Mouse (Mus musculus) kidney, adult 8-10 months (tissue): ENCODE measurements around the gene Adra2b.
A peak's percentile ranks its signal among the peaks of the same experiment; 100 is the strongest.

Experiments used
- DNase-seq, 2 experiments: peaks; one replicate each; pipeline ENCODE4 v3.0.0; 2022

Adra2b gene

DNA sequence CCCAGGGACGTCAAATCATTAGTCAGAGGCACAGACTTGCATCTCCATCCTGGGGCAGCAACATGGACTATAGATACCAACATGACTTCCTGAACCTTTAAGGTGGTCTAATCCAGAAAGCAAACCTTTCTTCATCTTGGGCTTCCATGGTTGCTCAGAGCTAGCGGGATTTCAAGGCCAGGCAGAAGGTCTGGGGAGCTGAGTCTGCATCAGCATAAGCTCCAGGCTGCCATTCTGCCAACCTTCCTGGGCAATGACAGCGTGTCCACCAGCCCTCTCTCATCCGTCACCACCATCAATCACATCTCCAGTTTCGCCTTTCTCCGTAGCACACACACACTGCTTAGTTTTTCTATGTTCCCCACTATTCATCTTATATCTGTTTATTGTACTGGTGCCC is 23.7 kb upstream of the Adra2b start:
- no peak for DNase-seq

DNA sequence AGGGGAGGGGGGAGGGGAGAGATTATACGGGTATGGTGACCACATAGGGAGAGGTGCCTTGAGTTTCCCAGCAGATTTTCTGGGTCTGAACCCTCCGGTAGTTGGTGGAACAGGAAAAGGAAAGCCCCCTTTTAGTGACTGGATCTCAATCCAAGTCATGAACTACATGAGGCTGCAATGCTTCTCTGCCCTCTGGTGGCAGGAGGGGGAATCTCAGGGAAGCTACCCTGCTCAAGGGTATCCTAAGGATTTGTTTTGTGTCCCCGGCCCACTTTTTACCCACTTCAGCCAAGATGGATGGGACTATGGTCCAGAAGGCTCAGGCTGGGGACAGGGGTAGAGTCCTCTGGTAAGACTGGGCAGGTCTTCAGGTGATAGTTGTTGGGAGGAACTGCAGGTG is 21.8 kb upstream of the Adra2b start:
- DNase-seq = peak in 1 of 2 experiments; percentile 68

DNA sequence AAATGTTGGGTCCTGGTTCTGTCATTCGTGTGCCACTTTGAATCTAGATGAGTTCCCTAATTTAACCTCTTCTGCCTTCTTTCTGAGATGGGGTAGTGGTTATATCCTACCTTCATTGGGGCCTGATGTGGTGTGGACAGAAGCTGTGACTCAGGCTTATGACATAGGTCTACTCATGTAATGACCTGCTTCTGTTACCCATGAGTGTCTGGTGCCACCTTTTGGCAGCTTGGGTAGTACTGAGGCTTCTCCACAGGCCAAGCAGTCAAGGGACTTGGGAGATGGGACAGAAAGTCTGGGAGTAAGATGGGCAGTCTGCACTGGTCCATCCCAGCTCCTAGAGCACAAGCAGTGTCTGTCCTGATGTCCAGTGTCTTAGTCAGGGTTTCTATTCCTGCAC is 16.7 kb upstream of the Adra2b start:
- DNase-seq = no peak

DNA sequence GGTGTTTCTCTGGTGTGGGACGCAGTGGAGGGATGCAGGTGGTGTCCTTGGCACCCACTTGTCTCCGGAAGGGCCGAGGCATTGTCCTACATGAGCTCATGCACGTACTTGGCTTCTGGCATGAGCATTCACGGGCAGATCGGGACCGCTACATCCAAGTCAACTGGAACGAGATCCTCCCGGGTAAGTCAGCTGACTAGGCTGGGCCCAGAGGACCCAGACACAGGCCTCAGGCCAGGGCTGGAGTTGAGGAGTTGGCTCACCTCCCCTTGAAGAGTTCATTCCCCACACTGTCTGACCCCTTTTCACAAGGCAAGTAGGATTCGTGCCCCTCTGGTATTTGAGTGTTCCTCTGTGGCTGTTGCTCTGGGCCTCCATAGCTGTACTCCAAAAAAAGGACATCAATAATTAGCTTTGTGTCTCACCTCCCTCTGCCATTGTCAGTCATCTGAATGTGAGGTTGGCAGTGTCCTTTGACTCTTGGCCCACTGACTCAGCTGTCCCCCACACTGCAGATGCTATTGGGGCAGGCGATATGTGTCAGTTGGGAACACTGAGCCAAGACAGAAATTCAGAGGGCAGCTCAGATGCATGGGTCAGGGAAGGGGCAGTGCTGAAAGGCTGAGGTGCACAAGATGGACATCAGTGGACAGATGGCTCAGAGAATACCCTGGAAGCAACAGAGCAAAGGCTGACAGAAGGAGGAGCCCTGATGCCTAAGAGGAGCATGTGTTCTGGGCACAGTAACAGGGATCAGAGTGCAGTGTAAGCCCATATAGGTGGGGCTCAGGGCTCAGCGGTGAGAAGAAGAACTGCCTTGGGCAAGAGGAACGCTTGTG is 15.6 kb upstream of the Adra2b start:
- DNase-seq = no peak

DNA sequence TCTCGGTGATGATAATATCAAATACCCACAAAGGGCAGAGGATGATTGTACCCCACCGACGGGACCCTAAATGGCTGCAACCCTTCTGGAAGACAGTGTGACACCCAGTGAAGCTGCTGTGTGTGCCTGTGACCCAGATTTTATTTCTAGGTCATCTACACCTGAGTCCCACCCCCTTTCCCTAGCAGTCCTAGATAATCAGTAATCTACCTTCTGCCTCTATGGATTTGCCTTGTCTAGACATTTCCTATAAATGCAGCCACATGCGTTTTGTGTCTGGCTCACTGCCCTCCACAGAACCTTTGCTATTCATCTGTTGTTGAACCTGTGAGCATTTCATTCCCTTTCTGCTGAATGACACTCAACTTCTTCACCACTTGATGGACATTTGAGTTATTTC is 9.1 kb upstream of the Adra2b start:
- DNase-seq = no peak

DNA sequence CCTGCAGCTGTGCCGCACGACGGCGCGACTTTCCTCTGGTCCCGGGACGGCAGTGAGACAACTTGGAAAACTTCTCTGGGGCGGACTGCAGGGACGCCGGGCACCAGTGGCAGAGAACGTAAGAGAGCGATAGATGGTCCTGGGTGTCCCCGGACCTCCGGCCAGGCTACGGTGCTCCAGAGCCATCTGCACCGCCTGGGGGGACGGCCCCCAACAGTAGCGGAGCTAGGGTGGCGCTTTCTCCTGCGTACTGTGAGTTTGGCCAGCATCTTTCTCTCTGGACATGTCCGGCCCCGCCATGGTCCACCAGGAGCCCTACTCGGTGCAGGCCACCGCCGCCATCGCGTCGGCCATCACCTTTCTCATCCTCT is 259 bp downstream of the Adra2b start:
- DNase-seq = no peak

DNA sequence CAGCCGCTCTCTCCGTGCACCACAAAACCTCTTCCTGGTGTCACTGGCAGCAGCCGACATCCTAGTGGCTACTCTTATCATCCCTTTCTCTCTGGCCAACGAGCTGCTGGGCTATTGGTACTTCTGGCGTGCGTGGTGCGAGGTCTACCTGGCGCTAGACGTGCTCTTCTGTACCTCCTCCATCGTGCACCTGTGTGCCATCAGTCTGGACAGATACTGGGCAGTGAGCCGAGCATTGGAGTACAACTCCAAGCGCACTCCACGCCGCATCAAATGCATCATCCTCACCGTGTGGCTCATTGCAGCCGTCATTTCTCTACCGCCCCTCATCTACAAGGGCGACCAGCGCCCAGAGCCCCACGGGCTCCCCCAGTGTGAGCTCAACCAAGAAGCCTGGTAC is 688 bp downstream of the Adra2b start:
- DNase-seq = peak in 1 of 2 experiments; percentile 49

DNA sequence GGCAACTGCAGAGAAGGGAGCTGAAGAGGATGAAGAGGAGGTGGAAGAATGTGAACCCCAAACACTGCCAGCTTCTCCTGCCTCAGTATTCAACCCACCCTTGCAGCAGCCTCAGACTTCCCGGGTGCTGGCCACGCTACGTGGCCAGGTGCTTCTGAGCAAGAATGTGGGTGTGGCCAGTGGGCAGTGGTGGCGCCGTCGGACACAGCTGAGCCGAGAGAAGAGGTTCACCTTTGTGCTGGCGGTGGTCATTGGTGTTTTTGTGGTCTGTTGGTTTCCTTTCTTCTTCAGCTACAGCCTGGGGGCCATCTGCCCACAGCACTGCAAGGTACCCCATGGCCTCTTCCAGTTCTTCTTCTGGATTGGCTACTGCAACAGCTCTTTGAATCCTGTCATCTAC is 1.4 kb downstream of the Adra2b start:
- DNase-seq = peak in 1 of 2 experiments; percentile 69

DNA sequence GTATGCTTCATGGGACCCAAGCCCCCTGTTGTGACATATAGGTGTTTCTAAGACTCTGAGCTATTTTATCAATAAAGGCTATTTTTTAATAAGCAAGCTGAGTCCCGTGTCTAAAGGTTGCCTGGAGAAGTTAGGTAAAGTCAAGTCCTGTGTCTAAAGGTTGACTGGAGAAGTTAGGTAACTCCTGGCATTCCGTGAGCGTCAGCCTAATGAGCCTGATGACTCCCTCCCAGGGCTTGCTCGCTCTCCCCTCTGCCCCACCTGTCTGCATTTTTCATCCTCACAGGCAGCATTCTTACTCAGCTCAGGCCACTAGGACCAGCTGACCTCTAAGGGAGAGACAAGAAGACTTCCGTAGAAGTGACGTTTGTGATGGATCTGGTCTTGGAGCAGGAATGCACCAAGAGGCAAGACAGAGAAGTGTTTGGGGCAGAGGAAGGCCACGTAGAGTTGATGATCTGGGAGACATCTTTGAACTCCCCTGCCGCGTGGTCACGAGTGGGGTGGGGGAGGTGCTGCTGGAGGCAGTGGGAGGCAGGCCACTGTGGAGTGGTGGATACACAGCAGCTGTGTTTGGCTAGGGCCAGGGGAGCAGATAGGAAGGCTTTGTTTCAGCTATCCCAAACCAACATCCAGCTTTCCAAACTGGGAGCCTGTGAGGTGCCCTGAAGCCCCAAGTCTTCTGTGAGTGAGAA is 4.3 kb downstream of the Adra2b start:
- peak; percentile 75 to 85 for DNase-seq

DNA sequence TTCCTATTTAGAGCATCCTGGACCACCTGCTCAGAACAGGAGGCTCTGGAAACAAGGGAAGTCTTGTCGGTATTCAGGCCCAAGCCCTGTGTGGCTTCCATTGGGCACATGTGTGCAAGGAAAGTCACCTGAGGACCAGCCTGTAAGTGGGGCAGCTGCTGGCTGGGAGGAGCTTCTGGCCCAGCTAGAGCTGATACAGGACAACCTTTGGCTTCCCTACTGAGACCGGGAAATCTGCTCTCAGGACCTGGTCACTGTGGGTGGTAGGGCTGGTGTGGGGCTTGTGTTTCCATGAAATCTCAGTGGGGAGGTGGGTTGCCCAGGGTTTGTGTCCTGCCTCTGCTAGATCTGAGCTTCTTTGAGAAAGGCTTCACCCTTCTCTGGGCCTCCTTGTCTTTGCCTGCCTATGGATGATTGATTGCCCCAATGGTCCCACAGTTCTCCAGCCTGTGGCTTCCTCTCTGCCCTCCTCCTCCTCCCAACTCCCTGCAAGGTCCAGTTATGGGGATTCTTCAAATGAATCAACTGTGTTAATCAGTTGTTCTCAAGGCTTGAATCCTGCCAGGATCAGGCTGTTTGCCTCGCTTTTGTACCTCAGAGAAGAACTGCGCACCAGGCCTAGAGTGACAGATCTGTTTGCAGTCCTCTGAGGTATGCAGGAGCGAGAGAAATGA is 6.8 kb downstream of the Adra2b start:
- peak; percentile 70 to 73 for DNase-seq

DNA sequence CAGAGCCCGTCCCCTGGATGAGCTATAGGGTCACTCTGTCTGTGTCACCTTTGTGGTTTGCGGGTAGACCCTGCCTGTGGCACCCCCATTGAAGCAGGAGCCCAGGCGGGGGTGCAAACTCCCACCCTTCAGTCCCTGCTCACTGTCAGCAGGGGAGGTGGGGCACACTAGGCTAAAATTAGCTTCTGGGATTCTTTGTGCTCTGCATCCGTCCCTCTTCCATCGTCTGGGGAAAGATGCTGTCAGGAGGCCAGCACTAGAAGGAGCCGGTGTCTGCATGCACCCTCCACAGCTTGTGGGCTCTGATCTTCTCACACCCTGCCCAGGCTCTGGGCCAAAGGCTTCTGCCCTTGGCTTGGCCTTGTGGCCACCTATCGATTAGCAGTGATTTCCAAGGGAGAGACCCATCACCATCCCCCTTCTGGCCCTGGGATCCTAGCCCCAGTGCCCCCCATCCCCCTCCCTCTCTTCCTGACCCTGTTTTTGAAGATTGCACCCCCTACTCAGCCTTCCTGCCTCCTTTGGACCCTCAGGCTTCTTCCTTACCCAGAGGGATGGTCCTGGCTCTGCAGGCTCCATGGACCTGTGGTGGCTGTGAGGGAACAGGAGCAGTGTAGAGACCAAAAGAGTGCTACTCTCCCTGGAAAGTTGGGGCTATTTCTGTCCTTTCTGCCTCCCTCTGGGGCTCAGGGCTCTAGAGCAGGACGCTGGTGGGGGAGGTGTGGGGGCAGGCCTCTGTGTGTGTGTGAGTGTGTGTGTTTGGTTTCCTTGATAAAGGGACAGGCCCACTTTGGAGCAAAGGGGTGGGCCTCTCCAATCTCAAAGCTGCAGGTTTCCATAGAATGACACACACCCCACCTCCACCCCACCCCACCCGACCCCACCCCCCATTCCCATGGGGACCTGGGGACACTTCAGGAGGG is 7.8 kb downstream of the Adra2b start:
- no peak for DNase-seq

DNA sequence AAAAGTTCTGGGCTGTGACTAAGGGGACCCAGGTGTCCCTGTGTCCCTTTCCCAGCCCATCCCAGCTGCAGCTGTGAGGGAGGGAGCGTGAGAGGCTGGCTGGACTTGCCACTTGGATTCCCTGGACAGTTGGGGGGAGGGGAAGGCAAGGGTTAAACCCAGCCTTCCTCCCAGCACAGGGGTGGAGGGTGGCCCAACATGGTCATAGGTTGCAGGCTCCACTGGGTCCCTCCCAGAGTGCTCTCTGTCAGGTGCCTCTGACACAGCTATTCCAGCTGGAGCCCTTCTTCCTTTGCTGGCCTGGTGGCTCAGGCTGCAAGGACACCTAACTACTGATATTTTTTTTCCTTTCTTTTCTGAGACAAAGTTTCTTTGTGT is 8.5 kb downstream of the Adra2b start:
- DNase-seq = peak; percentile 85 to 90

DNA sequence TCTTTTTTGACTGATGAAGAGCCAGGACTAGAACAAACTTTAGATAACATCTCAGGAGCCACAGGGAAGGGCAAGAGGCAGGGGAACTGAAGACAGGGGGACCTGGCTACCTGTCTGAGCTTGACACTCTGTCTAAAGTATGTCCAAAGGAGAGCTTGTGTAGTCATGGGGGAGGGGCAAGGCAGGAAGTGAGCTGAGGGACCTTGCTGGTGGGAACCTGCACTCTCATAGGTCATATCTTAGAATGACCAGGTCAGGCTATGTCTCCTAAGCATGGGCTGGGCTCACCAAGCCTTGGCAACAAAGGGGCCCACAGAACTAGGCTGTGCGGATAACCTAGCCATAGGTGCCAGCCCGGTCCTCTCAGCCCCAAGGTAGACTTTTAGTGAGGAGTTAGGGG is 9.1 kb downstream of the Adra2b start:
- no peak for DNase-seq

DNA sequence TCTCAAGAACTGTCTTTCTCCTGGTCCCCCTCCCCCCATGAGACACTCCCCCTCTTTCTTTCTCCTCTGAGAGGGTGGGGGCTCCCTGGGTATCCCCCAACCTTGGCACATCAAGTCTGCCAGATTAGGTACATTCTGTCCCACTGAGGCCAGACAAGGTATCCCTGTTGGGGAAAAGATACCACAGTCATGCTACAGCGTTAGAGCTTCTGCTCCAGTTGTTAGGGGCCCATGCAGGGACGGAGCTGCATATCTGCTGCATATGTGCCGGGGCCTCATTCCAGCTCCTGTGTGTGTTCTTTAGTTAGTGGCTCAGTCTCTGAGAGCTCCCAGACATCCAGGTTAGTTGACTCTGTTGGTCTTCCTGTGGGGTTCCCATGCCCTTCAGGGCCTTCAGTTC is 11.1 kb downstream of the Adra2b start:
- no peak for DNase-seq

DNA sequence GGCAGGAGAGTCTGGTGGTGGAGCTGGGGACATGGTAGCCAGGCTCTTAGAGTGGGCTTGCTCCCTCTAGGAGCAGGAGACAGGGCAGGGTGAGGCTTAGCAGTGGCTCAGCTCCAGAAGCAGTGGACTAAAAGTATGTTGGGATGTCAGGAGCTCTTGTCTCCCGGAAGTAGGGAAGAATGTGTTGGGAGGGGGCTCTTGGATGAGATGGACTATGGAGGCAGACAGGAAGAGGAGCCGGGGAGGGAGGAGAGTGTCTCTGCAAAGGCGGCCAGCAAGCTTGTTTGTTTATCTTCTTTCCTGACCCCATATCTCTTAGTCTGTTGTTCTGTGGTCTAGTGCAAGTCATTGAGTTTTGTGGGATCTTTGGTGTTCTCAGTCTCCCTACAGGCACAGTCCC is 12.1 kb downstream of the Adra2b start:
- DNase-seq = no peak

DNA sequence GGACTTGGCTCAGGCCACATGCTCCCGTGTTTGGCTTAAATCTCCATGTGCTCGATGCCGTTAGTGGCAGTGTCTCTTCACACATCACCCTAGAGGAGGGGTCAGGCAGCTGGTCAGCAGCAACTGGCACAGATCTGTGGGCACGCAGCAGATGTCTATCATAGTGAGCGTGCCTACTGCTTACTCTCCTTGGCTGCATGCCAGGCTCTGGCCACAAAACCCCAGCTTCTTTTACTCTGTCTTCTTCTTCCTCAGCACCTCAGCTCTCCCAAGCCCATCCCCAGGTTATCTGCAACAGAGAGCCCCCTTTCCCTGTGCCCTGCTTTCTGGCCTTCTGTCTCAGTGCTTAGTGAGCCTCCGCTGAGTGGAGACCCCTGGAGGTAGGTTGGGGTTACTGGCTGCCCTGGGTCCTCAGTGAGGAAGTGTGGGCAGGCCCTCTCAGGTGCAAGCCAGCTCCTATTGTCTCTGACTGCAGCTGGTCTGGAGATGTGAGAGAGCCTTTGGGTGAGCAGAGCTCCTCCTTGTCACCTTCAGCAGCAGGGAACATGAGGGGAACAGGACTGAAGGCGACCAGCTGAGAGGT is 12.8 kb downstream of the Adra2b start:
- DNase-seq = no peak

DNA sequence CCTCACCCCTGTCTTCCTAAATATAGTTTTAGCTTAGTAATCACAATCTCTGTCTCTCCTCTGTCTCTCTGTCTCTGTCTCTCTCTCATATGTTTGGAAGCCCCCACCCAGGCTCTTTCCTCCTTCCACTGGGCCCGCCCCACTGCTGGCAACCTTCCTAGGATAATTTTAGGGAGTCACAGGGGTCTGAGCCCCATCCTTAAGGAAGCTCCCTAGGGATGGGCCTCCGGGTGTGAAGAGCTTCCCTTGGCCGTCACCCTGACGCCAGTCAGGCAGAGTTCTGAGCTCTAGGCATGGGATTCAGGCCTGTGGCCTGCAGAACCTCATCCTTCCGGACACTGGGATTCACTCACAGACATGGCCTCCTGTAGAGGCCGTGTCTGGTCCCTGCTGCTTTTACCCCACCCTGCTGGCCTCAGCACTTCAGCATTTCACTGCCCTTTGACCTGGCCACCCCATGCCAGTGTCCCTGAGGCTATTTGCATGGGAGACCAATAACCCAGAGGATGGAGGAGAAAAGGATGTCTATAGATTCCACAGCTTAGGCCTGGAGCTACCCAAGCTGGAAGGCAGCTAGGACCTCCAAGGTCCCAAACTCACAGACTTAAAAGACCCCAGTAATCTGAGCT is 13.5 kb downstream of the Adra2b start:
- peak in 1 of 2 experiments; percentile 61 for DNase-seq

DNA sequence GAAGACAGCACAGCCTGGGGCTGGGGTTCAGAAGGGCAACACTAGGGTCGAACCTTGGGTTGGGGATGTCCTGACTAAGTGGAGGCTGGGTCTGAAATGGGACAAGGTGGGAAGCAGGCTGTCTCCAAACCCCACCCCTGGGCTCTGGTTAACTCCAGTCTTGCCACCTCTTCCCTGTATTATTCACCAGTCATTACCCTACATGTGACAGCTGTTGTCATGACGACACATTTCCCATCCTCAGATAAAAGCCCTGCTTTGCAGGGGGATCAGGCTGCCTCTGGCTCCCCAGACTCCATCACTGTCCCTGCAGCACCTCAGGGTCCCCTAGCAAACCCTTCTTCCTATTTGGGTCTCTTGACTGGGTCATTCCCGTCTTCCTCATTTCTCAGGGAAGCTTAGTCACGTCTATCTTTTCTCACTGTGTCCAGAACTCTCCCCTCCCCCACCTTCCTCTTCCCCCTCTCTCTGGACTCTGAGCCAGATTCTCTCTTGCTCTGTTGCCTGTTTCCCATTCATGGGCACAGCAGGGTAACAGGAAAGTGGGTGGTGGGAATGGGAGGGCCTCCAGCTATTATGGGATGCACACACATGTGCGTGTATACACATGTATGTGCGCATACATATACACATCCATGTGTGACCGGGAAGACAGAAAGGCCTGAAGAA is 15.1 kb downstream of the Adra2b start:
- DNase-seq = no peak

DNA sequence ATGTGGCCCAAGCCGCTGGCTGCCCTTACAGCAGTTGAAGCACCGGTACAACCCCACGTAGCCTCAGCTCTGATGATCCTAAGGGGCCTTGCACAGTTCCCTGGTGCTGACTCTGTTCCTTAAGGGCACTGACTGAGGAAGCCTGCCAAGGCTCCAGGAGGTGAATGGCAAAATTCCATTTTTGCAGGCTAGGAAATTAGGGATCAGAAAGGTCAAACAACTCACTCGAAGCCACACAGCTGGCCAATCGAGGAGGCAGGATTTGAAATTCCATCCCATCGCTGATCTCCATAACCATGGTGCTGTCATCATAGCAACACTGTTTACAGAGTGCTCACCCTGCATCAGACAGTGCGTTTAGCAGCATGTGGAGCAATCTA is 15.6 kb downstream of the Adra2b start:
- peak; percentile 86 to 88 for DNase-seq

DNA sequence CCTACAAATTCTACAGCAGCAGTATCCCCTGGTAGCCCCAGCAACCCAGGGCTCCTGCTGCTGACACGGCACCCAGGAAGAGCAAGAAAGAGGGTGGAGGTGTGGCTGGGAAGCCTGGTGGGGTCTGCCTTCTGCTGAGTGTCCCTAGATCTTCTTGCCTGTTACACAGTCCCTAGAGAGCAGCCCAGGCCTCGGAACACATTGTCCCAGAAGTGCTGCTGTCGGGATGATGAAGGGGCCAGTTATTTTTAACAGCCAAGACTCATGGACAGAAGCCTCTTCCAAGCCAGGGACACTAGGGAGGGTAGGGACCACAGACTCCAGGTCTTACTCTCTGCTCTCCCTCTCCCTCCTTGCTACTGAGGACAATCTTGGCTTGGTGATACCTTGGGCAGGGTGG is 16.2 kb downstream of the Adra2b start:
- DNase-seq = no peak

DNA sequence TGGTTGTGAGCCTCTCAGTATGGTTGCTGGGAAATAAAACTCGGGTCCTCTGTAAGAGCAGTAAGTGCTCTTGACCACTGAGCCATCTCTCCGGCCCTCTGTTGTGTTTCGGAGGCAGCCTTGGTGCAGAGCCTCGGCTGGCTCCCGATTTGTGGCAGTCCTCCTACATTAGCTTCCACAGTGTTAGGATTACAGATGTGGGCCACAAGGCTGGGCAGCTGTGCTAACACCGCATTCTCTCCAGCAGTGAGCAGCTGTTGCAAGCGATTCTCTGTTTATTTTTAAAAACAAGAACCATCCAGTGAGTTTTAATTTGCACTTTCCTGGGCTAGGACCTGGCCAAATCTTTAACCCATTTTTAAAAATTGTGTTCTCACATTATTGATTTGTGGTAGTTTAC is 20.9 kb downstream of the Adra2b start:
- no peak for DNase-seq
